Mouse (Mus musculus) erythroblast, embryonic 14.5 days (primary cell): Measurements from ENCODE around the gene Slc44a5. TPM values are rescaled to one million over a fixed set of nuclear protein-coding genes. Genes with fewer than 3 reads are reported as not detected.
A peak's percentile ranks its signal among the peaks of the same experiment; 100 is the strongest.

Source experiments
- H3K27me3 ChIP-seq: 2 replicates; pipeline ENCODE4 v1.6.1; 2012; ENCODE audit warnings: inconsistent platforms; ENCODE audit not compliant: control insufficient read depth
- H3K36me3 ChIP-seq: 2 replicates; pipeline ENCODE4 v1.6.1; 2012; ENCODE audit warnings: mild to moderate bottlenecking, inconsistent platforms; ENCODE audit not compliant: control insufficient read depth
- H3K4me1 ChIP-seq: 2 replicates; pipeline ENCODE4 v1.6.1; 2012; ENCODE audit warnings: inconsistent platforms; ENCODE audit not compliant: control insufficient read depth
- H3K4me3 ChIP-seq: replicated peaks from 2 replicates; pipeline ENCODE3; 2012; ENCODE audit warnings: moderate library complexity, mild to moderate bottlenecking, inconsistent platforms
- H3K9me3 ChIP-seq: 2 replicates; pipeline ENCODE4 v1.6.1; 2012; ENCODE audit warnings: low read length, inconsistent platforms, mixed read lengths; ENCODE audit not compliant: control insufficient read depth
- GATA1 ChIP-seq: IDR thresholded peaks from 2 replicates; pipeline ENCODE4 v1.6.1; 2012; ENCODE audit warnings: low read length, inconsistent platforms, mixed read lengths
- TAL1 ChIP-seq: IDR thresholded peaks from 3 replicates; pipeline ENCODE4 v1.6.1; 2012; ENCODE audit warnings: low read length, inconsistent platforms, mixed read lengths
- polyA plus RNA-seq: library from polyadenylated mRNA; stranded (reverse); fragments of >175 nt; gene quantifications from 2 replicates; pipeline ENCODE4 v1.2.3, GENCODE M21; 2012

Gene Slc44a5
- polyA plus RNA-seq, 1 experiment: not detected

DNA sequence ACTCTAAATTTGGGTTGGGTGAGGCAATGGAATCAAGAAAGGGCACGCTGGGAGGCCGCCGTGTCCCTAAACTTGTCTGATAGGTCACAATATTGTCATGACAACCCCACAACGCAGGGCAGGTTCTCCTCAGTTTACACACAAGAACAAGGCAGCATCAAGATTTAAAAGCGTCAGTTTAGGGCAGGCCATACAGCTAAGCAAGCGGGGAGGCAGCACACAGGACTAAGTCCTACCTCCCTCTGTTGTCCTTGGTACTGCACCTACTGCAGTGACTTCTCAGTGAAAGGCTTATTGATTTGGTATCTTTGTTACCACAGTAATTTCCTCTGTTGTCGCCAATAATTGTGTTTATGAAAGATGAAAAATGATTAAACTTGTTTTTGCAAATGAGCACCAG, 109.7 kb downstream of the Slc44a5 start:
- Histone ChIP-seq H3K36me3 (no peaks in the 10 kb centered on the region), H3K9me3 (no peaks in the 10 kb centered on the region), H3K4me3 (no peak overlapping the region), H3K27me3 (peaks cover 27% of the 10 kb centered on the region), H3K4me1 (peaks cover 15% of the 10 kb centered on the region)
- TF ChIP-seq GATA1: no peak
- TF ChIP-seq TAL1: no peak

- peaks cover 50% of the 10 kb centered on the region for H3K4me1 ChIP-seq
- no peak for TF ChIP-seq GATA1
- no peaks in the 10 kb centered on the region for H3K27me3 ChIP-seq
Measured at GRCm38 (mm10) chr3:154089996-154090395, 116.8 kb downstream of the Slc44a5 start.

DNA sequence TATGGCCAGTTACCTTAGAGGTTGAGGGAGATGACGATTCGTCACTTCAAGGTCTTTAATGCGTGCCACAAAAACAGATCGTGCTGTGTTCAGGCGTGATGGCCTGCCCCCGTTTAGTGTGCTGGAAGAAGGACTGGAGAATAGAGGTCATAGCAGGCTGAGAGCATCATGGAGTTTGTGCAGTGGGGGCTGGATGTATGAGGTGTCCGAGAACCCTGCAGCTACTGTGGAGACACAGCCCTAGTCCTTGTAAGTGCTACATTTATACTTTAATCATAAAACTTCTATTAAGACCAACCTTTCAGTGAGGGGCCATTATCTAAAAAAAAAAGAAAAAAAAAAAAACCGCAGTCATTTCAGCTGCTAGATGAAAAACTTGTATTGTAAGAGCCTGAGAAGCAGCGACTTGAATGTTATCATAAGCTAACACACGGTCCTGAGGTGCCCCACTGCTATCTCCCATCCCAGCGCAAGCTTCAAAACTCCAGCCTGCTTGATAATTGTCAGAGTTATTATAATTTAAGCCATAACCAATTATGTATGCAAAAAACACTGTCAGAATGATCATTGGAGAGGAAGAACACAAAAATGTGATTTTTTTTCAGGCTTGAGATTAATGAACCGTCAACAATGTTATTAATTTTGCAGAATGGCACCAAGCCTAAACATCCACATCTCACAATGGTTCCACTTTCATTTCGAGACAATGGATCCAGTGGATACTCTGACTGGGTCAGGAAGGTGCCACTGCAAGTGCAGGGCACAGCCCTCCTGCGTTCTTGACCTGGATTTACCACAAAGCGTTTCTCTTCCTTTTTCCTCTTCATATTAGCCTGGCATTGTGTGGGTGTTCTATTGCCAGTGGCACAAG, 118.5 kb downstream of the Slc44a5 start:
- peak overlapping the region; percentile 59 for H3K4me3 ChIP-seq
- no peaks in the 10 kb centered on the region; the same call in 1 of the 2 replicates for H3K9me3 ChIP-seq
- TF ChIP-seq TAL1: peak; percentile 72
- TF ChIP-seq GATA1: peak; percentile 75
- no peaks in the 10 kb centered on the region for H3K36me3 ChIP-seq
- no peaks in the 10 kb centered on the region for H3K27me3 ChIP-seq
- H3K4me1 ChIP-seq: peaks cover 47% of the 10 kb centered on the region

More at GRCm38 (mm10) chr3:154089996-154090395, 116.8 kb downstream of the Slc44a5 start:
- Histone ChIP-seq H3K9me3 (no peaks in the 10 kb centered on the region), H3K4me3 (no peak overlapping the region), H3K36me3 (no peaks in the 10 kb centered on the region)

DNA sequence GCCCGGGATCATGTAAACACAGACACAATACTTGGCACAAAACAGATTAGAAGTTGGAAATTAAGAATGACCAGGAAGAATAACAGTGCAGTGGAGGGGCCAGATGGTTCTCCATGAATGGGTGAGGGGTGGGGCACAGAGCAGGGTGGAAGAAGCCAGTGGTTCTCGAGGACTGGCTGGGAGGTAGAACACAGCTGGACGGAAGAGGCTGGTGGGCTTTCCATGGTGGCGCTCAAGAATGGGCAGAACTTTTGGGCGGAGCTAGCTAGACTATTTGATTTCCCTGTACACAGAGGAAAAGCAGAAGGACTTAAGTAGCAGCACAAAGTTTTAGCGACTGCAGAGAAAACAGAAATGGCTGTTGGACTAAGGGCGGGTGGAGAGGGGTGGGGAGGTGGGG, 119.2 kb downstream of the Slc44a5 start:
- Histone ChIP-seq H3K9me3 (no peaks in the 10 kb centered on the region; the same call in 1 of the 2 replicates), H3K4me3 (peak overlapping the region; percentile 59), H3K36me3 (no peaks in the 10 kb centered on the region), H3K27me3 (no peaks in the 10 kb centered on the region), H3K4me1 (peaks cover 47% of the 10 kb centered on the region)
- no peak for TF ChIP-seq TAL1
- no peak for TF ChIP-seq GATA1

DNA sequence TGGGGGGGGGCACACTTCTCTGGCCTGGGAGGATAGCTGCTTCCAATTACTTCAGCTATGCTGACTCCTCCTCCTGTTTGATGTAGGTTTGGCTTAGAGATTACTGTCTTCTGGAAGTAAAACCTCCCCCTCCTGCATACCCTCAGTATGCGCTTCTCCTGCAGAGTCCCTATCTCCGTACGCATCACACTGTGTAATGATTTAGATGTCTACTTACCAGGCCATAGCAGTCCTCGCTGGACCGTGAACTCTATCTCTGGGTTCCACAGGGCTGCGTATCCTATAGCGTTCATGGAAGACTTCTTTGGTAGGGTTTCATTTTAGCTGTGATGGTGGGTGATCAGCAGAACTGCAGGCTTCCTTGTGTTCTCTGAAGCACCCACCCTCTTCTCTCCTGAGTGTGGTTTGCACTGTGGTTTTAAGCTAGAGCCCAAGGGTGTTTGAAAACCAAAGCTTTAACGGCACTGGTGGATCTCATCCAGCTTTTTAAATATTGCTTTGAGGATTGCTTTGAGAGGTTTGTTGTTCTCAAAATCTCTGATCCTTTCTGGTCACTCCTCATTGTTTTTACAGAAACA, 120.6 kb downstream of the Slc44a5 start:
- TF ChIP-seq TAL1: no peak
- TF ChIP-seq GATA1: no peak
- Histone ChIP-seq H3K36me3 (no peaks in the 10 kb centered on the region), H3K27me3 (no peaks in the 10 kb centered on the region; the same call in 1 of the 2 replicates), H3K9me3 (peaks cover 8% of the 10 kb centered on the region), H3K4me3 (no peak overlapping the region), H3K4me1 (peaks cover 47% of the 10 kb centered on the region)

GRCm38 (mm10) chr3:154101671-154102070, 128.4 kb downstream of the Slc44a5 start:
- no peaks in the 10 kb centered on the region for H3K4me1 ChIP-seq
- H3K4me3 ChIP-seq: no peak overlapping the region
- H3K27me3 ChIP-seq: peaks cover 12% of the 10 kb centered on the region
- peaks cover 10% of the 10 kb centered on the region for H3K9me3 ChIP-seq
- TF ChIP-seq TAL1 (no peak), GATA1 (no peak)
- H3K36me3 ChIP-seq: no peaks in the 10 kb centered on the region

GRCm38 (mm10) chr3:154110528-154110927, 137.3 kb downstream of the Slc44a5 start:
- no peaks in the 10 kb centered on the region; the same call in 1 of the 2 replicates for H3K9me3 ChIP-seq
- no peaks in the 10 kb centered on the region for H3K4me1 ChIP-seq
- H3K27me3 ChIP-seq: peaks cover 3% of the 10 kb centered on the region; the same call in 1 of the 2 replicates
- no peak overlapping the region for H3K4me3 ChIP-seq
- H3K36me3 ChIP-seq: no peaks in the 10 kb centered on the region
- TF ChIP-seq TAL1: no peak

- Histone ChIP-seq H3K36me3 (no peaks in the 10 kb centered on the region), H3K4me1 (no peaks in the 10 kb centered on the region), H3K4me3 (no peak overlapping the region), H3K9me3 (no peaks in the 10 kb centered on the region; the same call in 1 of the 2 replicates), H3K27me3 (peaks cover 3% of the 10 kb centered on the region; the same call in 1 of the 2 replicates)
- TF ChIP-seq TAL1 (no peak), GATA1 (no peak)
Measured at GRCm38 (mm10) chr3:154111221-154111620, 138.0 kb downstream of the Slc44a5 start.

DNA sequence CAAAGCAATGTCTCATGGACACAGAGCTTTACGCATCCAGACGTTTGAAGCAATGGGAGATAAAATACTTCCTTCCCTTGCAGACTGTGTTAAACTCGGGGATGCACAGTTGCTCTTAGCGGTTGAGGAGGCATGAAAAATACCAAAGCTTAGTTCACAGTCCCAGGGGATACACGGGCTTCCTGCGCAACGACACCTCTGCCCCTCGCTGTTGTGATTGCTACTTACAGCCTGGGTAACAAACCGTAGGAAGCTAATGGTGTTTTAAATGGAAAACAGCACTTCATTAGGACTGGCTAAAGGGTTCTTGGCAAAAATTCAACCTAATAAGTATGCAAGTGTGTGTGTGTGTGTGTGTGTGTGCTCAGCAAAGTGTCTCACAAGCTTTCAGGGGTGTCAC, 141.8 kb downstream of the Slc44a5 start:
- Histone ChIP-seq H3K36me3 (no peaks in the 10 kb centered on the region), H3K4me3 (no peak overlapping the region), H3K9me3 (no peaks in the 10 kb centered on the region), H3K27me3 (peaks cover 3% of the 10 kb centered on the region; the same call in 1 of the 2 replicates), H3K4me1 (no peaks in the 10 kb centered on the region)
- no peak for TF ChIP-seq GATA1
